Mouse (Mus musculus) right cerebral cortex, postnatal 36 days (tissue): ENCODE measurements at regions not wholly inside any gene's neighbourhood (a gene's known extent, or its start where the extent isn't known, plus 50 kb on each side); places are given as distances from the start of the nearest gene placed in this dataset.

Experiments
- DNase-seq, 2 experiments: peaks; one replicate each; pipeline ENCODE4 v3.0.0; 2022; ENCODE audit warnings: low spot score in 2 of 2, mixed read lengths in 1 of 2

DNA sequence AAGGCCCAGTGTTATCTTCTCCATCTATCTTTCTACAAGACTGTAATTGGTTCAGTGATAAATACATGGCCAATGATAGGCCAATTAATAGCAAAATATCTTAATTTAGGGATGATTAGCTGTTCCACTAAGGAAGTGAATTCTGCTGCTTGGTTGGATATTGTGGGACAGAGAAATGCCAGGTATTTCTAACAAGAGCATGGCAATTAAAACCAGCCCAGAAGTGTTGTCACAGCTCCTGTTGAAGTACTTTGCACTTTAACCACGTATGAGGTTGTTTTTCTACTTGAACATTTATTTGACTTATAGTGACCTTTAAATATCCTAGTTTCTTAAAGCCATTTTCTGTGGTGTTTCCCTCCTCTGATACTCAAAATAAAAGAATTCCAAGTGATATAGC lies 65.7 kb upstream of the Acsl4 start:
- DNase-seq, result no peak

DNA sequence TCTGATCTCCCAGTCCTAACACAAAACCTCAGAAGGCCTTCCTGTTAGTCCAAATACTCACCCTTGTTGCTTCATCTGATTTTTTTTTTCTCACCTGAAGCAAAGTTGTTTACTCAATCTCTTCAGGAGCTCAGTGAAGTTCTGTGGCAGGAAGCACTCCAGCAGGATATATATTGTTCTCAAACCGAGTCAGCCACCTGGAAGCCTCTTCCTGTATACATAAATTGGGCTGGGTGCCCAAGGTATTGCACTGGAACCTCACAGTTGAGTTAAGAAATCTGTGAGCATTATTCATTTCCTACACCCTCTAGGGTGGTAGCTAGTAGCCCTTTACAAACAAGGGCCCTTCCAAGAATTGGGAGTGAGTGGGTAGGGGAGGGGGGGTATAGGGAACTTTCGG lies 73.8 kb upstream of the Acsl4 start:
- no peak for DNase-seq

DNA sequence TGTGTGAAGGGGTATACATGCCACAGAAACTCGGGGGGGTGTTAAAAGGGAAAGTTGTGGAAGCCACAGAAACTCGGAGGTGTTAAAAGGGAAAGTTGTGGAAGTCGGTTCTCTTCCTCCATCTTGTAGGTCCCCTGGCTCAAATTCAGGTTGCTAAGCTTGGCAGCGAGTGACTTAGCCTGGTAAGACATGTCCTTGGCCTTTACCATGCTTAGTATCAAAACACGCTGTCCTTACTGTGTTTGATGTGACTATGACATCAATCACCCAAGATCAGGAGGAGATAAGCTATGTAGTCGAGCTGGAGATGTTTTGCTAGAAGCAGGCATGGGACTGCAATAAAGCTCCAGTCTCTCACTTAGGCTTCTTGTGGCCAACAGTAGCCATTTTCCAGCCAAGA lies 74.4 kb upstream of the Acsl4 start:
- no peak for DNase-seq

DNA sequence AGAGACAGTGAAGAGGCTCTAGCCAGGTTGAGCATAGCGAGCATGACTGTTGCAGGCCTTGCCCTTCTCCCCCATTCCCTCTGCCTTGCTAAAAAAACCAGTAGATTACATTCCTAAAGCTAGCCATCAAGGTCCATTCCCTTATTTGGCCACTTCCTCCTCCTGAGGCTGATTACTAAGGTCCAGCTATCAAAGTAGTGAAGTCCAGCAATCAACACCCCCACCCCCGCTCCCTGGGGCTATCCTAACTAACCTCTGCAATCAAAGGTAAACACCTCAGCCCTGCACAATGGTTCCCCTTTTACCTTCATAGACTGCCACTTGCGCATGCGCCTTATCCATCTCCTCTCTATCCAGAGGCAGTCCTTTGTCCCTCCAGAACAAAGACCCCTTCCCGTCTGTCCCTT lies 77.5 kb upstream of the Acsl4 start:
- no peak for DNase-seq

DNA sequence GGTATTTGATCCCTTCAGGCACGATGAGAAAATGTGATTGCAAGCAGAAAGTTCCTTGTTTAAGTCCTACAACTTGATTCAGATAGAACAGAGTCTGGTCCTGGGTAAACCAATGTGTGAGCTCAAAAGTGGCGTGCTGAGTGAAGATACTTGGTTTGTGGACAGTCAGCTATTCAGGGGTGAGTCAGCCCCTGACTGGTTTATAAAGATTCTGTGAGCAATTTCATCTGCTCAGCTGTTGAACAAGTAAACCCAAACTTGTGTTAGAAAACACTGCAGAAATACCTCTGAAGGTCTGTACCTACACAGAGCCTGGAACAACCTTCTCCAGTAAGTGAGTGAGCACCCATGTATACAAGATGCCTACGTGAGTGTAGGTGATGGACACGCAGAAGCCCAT lies 78.1 kb upstream of the Acsl4 start:
- no peak for DNase-seq

DNA sequence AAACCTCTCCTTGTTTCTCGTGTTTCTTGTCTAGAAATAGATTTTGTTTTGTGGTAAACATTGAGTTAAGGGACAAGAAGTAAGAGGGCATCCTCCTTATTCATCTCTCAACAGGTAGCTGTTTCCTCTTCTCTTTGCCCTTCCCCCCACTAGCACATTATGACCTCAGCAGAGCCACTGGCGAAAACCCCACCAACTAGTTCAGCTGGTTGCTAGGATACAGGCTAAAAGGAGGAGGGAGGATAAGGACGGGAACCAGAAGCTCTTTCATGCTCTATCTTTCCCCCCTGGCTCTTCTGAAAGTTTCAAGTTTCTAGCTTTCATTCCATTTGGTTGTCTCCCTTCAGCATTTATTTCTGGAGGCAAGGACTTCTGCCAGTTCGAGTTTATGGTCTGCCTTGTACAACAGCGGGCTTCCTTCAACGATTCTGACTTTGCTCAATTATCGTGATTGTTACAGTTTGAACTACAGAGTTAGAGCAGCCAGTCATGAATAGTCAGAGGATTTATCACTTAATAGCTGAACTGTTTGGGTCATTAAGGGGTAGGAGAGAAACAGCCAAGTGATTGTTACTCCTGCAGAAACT lies 78.8 kb upstream of the Acsl4 start:
- DNase-seq, result no peak

DNA sequence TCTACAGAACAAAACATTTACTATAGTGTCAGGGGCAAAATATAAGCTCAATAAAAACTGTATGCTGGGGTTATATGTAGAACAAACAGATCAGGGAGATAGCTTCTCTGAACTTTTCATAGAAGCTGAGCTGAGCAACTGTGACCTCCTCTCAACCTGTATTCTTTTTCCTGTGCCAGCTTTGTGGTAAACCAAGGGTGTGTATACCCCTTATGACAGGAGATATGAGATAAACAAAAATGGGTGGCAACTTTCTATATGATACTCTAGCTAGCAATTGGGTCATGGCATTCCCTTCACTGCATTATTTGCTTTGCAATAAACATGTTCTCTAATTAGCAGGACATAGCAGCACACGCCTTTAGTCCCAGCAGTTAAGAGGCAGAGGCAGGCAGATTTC lies 79.7 kb upstream of the Acsl4 start:
- no peak for DNase-seq

DNA sequence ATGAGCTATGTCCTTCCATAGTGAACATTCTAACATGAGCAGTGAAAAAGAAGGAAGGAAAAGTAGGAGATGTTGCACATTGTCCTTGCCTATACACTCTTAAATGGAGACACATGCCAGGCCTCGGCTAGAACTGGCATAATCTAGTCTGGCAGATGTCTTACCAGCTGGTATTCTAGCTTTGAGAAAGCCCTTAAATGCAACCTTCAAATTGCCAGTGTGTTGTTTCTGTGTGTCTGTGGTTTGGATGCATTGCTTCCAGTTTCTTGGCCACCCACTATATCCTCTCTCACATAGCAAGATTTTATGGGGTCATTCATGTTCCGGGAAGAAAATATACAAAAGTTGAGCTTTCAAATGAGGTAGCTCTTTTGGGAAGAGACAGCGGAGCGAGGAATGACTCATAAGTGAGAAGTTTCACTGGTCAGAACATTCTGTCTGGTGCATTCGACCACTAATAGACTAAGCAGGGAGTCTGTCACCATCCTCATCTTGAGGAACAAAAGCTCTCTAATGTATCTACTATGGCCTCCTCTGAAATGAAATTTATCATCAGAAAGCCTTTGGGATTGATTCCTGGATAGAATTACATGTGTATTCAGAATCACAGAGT lies 91.0 kb upstream of the Acsl4 start:
- peak in 1 of 2 experiments; percentile 8 for DNase-seq

DNA sequence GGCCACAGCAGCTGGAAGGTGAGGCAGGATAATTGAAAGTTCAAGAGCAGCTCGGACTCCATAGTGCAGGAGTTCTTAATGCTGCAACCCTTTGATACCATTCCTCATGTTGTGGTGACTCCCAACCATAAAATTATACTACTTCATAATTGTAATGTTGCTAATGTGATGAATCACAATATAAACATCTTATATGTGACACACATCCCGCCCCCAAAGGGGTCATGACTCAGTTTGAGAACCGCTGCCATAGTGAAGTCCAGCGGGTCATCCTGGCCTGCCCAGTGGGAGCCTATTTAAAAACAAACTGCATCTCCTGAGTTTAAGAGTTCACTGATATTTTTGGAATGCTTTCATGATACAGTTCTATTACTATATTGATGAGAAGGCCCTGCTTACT lies 97.7 kb upstream of the Acsl4 start:
- no peak for DNase-seq

DNA sequence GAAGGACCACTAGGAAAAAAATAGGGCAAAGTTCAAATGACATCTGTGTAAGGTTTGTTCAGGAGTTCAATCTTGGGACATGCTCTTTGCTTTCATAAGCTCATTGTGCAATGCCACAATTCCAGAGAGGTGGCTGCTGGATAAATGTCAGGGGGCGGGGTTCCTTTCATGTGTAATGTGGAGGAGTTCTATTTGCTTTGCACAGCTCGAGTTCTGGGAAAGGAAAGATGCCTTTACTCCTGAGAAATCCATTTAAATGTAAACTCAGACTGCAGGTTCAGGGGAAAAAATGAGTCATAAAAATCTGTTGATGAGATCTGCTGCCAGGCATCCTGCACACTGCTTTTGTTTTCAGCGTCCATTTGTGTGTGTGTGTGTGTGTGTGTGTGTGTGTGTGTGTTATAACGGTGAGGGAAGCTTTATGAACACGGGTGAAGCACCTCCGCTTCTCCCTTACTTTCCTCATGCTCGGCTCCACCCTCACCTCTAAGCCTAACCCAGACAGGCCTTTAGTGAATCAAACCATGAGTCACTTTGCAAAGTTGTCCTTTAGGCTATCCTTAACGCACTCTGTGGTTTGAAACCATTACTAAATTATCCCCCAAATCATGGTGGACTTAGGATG lies 99.9 kb upstream of the Acsl4 start:
- peak in 1 of 2 experiments; percentile 8 for DNase-seq

DNA sequence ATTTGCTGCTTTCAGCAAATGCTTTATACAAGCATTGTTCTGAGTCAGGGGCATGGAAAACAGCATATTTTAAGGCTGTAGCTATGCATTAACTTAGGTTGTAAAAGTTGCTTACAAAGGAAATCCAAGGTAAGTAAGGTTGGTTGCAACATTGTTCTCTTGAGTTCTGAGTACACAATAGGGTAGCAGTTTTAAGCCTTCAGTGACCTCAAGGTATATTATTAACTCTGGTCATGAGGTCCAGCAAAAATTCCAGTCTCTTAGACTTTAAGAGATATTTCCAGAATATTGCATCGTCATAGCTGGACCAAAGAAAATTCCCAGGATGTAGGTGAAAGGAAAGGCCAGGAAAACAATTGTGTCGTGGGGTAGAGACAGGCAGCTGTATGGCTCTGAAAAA lies 110.8 kb upstream of the Acsl4 start:
- DNase-seq, result no peak

DNA sequence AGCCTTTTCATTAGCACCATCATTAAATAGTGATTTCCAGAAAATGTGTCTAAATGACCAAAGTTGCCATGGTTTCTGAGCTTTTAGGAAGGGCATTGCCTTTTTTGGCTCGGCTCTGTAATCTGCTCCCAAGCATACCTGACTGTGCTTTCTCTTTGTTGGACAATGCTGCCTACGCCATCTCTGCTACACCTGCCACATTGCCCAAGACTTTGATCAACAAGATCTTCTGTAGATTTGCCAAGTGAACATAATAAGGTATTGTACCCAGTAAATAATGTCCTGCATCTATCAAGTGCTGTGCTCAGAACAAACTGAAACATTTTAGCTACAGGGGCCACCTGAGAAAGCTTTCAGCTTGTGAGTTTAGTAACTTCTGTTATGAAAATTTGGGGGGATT lies 114.6 kb upstream of the Acsl4 start:
- no peak for DNase-seq

DNA sequence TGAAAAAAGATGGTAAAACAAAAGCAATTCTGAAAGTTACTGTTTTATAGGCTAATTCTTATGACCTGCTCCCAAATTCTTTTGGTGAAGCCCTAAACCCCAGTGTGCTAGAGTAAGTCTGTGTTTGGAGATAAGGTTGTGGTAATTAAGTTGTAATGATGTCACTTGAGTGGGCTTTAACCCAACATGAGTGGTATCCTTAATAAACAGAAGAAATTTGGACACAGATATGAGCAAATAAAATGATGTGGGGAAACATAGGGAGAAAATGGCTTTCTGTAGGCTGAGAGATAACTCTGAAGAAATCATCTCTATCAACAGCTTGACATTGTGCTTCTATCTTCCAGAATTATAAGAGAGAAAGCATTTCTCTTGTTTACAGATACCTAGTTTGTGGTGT lies 117.1 kb upstream of the Acsl4 start:
- no peak for DNase-seq

DNA sequence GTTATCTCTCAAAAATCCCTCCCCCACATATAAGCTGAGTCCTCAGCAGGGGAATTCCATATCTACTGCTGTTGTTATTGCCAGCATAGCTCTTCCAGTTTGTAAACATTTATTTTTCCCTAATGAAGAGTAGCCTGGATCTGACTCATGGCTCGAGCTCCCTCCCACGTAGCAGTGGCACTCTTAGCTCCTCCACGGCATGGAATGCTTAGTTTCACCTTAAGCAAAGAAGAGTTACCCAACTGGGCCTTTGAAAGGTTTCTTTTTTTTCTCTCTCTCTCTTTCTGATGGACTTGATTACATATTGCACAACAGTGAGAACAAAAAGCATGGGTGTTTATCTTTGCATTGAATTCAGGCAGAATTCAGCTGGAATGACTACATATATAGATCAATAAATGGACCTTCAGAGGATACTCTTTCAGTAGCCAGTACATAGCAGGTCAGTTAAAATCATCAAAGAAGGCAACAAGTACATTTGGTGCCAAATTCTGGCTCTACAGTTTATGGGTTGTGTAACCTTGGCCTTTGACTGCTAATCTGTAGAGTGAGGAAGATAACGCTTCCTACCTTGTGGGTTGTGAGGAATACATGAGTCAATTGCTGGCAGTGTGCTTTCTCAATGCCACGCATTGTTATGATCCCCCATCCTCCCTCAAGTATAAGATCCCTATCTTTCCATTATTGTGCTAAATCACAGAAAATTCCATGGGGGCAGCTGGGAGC lies 126.2 kb upstream of the Acsl4 start:
- DNase-seq, result no peak

DNA sequence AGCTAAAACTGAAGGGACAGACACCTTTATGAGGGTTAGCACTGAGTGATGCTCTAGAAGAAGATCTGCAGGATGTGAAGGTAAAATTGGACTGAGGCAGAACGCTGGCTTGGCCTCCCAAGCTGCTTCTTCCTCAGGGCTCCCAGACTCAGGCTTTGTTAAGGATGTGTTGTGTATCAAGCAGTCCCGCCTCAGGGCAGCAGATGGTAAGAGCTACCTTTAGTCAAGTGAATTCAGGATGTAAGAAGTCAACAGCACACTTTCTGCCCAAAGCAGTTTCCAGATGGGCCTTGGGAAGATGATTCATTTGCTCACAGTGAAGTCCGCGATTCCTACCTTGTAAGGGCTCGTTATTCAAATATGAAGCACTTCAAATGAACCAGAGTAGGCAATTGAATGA lies 126.9 kb upstream of the Acsl4 start:
- DNase-seq, result no peak

DNA sequence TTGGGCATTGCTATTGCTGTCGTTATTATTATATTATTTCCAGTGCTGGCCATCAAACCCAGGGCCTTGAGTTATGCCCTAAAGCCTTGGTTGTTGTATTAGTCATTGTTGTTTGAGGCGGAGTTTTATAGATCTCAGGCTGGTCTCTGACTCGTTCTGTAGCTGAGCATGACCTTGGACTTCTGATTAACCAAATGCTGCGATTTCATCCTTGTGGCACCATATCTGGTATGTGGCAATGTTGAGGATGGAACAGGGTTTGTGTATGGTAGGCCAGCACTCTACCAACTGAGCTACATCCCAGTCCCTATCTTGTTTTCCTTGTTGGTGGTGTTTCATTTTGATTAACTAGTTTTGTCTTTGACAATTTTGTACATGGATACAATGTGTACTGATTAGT lies 130.7 kb upstream of the Acsl4 start:
- DNase-seq, result no peak

DNA sequence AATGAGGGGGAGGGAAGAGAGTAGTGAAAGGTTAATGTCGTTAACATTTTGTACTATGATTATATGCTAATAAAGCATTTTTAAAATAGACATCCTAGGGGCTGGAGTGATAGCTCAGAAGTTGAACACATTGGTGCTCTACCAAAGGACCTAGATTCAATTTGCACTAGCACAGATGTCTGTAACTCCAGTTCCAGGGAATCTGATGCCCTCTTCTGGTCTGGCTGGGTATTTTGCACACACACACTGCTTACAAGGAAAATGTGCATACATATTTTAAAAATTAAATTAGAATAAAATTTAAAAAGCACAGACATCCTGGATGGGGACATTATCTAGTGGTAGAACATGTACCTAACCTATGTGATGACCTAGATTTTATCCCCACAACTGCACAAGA lies 136.6 kb upstream of the Acsl4 start:
- DNase-seq, result no peak

DNA sequence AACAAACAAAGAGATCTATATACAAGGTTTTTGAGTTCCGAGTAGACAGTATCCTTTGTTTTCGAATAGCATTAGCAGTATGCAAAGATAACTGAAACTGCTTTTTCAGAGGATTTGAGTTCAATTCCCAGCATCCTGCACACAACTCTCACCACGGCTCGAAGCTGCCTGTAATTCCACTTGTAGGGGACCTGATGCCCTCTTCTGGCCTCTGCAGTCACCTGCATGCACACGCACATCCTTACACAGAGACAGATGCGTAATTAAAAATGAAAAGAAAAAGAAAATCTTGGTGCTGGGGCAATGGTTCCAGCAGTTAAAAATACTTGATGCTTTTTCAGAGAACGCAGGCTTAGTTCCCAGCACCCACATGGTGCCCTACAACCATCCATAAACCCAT lies 139.6 kb upstream of the Acsl4 start:
- DNase-seq, result no peak

DNA sequence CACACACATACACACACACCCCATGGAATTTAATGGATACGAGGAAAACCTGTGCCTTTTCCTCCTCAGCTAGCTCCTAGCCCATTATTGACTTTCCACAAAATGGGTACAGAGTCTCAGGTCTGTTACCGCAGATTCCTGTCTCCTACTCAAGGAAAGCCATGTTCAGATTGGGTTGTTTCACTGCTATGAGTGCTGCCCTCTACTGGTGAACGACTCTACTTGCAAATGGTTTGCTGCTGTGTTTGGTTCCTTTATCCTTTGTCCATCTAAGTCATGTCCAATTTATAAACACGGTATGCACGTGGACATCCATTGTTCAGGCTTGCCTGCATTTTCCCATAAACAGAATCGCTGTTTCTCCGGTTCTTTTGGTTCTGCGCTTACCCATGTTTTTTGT lies 144.4 kb upstream of the Acsl4 start:
- no peak for DNase-seq

DNA sequence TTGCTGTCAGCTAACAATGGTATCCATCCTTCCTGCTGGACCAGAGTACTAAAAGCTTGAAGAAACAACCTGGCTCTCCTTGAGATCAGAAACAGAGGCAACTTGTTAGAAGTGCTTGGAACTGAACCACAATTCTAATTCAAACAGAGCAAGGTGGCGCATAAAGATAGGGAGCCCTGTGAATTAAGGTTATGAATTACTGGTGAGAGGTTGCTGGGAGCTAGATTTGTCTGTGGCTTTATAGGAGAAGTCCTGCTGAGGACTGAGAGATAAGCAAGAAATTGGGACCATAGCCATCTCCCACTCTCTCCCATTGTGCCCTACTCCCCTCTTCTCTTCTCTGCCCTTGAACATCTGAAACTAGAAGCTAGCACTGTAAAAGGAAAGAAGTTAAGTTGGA lies 145.2 kb upstream of the Acsl4 start:
- no peak for DNase-seq

DNA sequence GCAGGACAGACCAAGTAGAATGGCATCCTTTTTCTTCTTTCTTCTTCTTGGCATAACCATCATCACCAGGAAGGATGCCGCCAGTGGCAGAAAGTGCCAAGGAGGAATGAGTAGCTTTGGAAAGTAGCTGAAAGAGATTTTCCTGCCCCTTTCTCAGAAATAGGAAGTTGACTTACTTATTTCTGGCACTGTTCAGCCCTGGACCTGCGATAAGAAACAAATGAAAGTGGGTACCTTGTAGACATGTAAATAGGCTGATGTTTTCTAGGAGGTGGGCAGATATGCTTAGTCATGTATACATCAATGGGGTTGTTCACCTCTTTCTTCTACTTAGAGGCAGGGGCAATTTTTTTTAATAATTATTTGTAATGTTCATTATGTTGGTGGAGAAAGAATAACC lies 145.3 kb upstream of the Tmem164 start:
- no peak for DNase-seq

DNA sequence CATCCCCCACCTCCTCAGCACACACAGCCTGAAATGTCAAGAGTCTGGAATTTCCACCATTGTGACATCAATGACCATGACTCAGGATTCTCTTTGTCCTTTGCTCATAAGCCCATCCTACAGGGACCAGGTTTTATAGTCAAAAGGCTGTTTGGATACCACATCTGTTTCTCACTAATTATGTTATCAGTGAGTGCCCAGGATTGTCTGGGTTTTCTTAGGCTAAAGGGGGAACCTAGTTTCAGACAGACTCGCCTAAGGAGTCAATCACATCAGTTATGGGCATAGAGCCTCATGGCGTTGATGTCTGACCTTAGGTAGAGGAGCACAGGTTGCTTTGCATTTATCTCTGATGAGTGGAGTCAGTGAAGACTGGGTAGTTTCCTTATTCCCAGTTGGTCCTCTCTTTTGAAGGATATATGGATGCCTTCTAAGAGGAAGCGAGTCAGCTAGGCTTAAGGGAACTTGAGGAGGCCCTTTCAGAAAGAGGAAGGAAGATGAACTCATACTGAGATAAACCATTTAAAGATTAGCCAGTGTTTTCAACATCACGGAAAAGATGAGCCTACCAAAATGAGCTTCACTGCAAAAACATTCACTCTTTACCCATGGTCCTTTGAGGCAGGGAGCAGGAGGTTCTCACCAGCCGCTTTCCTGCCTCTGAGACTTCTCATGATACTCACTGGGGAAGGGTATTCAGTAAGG lies 143.8 kb upstream of the Tmem164 start:
- DNase-seq, result no peak
